Mouse (Mus musculus) MEL (cell line): ENCODE results near the gene Vamp2.

Source experiments
- CTCF ChIP-seq, 3 experiments: IDR thresholded peaks in 2 of 3; conservative IDR thresholded peaks in 1 of 3; 2 replicates each; pipeline ENCODE4 v1.5.1; 2011 to 2012; ENCODE audit warnings: low read length in 3 of 3, low read depth in 2 of 3, mild to moderate bottlenecking in 2 of 3, improper control_type of control experiment in 1 of 3, inconsistent platforms in 1 of 3, mixed read lengths in 1 of 3, moderate library complexity in 1 of 3; ENCODE audit not compliant: control insufficient read depth in 1 of 3, insufficient read depth in 1 of 3, poor library complexity in 1 of 3, severe bottlenecking in 1 of 3
- E2F4 ChIP-seq: IDR thresholded peaks from 2 replicates; pipeline ENCODE4 v1.6.1; 2011; ENCODE audit warnings: low read depth, low read length, improper control_type of control experiment, borderline replicate concordance
- ELF1 ChIP-seq: IDR thresholded peaks from 2 replicates; pipeline ENCODE4 v1.6.1; 2014; ENCODE audit warnings: low read depth, mild to moderate bottlenecking, inconsistent platforms, low read length, improper control_type of control experiment, moderate library complexity
- HCFC1 ChIP-seq: IDR thresholded peaks from 2 replicates; pipeline ENCODE4 v1.6.1; 2012; ENCODE audit warnings: low read depth, mild to moderate bottlenecking, inconsistent platforms, low read length, improper control_type of control experiment, moderate library complexity
- KAT2A ChIP-seq: conservative IDR thresholded peaks from 2 replicates; pipeline ENCODE4 v1.6.1; 2012; ENCODE audit warnings: low read depth, low read length, improper control_type of control experiment, inconsistent platforms
- MAZ ChIP-seq: IDR thresholded peaks from 2 replicates; pipeline ENCODE4 v1.6.1; 2012; ENCODE audit warnings: low read depth, mild to moderate bottlenecking, inconsistent platforms, low read length, improper control_type of control experiment
- MEF2A ChIP-seq: IDR thresholded peaks from 2 replicates; pipeline ENCODE4 v1.6.1; 2014; ENCODE audit warnings: low read depth, mild to moderate bottlenecking, inconsistent platforms, low read length, improper control_type of control experiment; ENCODE audit not compliant: poor library complexity, insufficient replicate concordance, severe bottlenecking; ENCODE audit errors: extremely low read depth
- MXI1 ChIP-seq: IDR thresholded peaks from 2 replicates; pipeline ENCODE4 v1.6.1; 2011; ENCODE audit warnings: mild to moderate bottlenecking, low read depth, low read length, improper control_type of control experiment
- POLR2A ChIP-seq, 2 experiments: IDR thresholded peaks; 2 replicates each; pipeline ENCODE4 v1.6.1; 2011 to 2012; ENCODE audit warnings: low read length in 2 of 2, mild to moderate bottlenecking in 2 of 2, control low read depth in 1 of 2, improper control_type of control experiment in 1 of 2, low read depth in 1 of 2, moderate library complexity in 1 of 2; ENCODE audit not compliant: control insufficient read depth in 1 of 2, insufficient read depth in 1 of 2, poor library complexity in 1 of 2
- POLR2AphosphoS2 ChIP-seq: IDR thresholded peaks from 2 replicates; pipeline ENCODE4 v1.6.1; 2011; ENCODE audit warnings: low read length, improper control_type of control experiment
- RAD21 ChIP-seq: IDR thresholded peaks from 2 replicates; pipeline ENCODE4 v1.6.1; 2011; ENCODE audit warnings: mild to moderate bottlenecking, low read depth, low read length, improper control_type of control experiment
- USF2 ChIP-seq, 2 experiments: IDR thresholded peaks; 2 replicates each; pipeline ENCODE4 v1.6.1; 2011 to 2012; ENCODE audit warnings: improper control_type of control experiment in 2 of 2, low read length in 2 of 2, borderline replicate concordance in 1 of 2, inconsistent platforms in 1 of 2, low read depth in 1 of 2, mild to moderate bottlenecking in 1 of 2; ENCODE audit not compliant: insufficient read depth in 1 of 2
- ZNF384 ChIP-seq: IDR thresholded peaks from 2 replicates; pipeline ENCODE4 v1.6.1; 2012; ENCODE audit warnings: low read depth, mild to moderate bottlenecking, inconsistent platforms, low read length, improper control_type of control experiment

- TF ChIP-seq CTCF (IDR thresholded peaks at IDR 0.05 in 2 of 3, conservative IDR thresholded peaks at IDR 0.05 in 1 of 3; ENCODE audit: control insufficient read depth in 1 of 3, insufficient read depth in 1 of 3, low read depth in 2 of 3, low read length in 3 of 3, poor library complexity in 1 of 3, severe bottlenecking in 1 of 3), result no peak
- no peak for TF ChIP-seq E2F4
- no peak for TF ChIP-seq KAT2A
- TF ChIP-seq MXI1, result no peak
- no peak for TF ChIP-seq MEF2A
- no peak for TF ChIP-seq RAD21
- TF ChIP-seq POLR2AphosphoS2, result no peak
- no peak for TF ChIP-seq ELF1
- TF ChIP-seq POLR2A (IDR thresholded peaks at IDR 0.05; ENCODE audit: control insufficient read depth in 1 of 2, insufficient read depth in 1 of 2, low read depth in 1 of 2, low read length in 2 of 2, poor library complexity in 1 of 2), result no peak
- no peak for TF ChIP-seq USF2 (IDR thresholded peaks at IDR 0.05; ENCODE audit: borderline replicate concordance in 1 of 2, insufficient read depth in 1 of 2, low read depth in 1 of 2, low read length in 2 of 2)
- TF ChIP-seq MAZ, result no peak
- TF ChIP-seq HCFC1, result no peak
- TF ChIP-seq ZNF384, result no peak
Observed at GRCm38 (mm10) chr11:69086390-69086789, 1.9 kb upstream of the Vamp2 start.
